Mouse (Mus musculus): ENCODE measurements around the gene Slc35b2. TPM values are rescaled to one million over a fixed set of nuclear protein-coding genes. Genes with fewer than 3 reads are reported as not detected.
A peak's percentile ranks its signal among the peaks of the same experiment; 100 is the strongest.

Gene Slc35b2
- total and polyA plus RNA-seq, 2 experiments from 2014 or later: 90.3 to 139 TPM

GRCm38 (mm10) chr17:45601325-45601724, 37.7 kb downstream of the Slc35b2 start:
- H3K4me1 ChIP-seq (ENCODE audit: insufficient read depth, low read length): peaks cover 8% of the 10 kb centered on the region; the same call in 1 of the 2 replicates
- no peak for DNase-seq (ENCODE audit: low spot score)
- H3K36me3 ChIP-seq (ENCODE audit: insufficient read depth, low read length): no peaks in the 10 kb centered on the region
- H3K27me3 ChIP-seq (ENCODE audit: insufficient read depth, low read length): no peaks in the 10 kb centered on the region
- no peaks in the 10 kb centered on the region for H3K9me3 ChIP-seq (ENCODE audit: low read length)
- ATAC-seq: no peak
- 18% methylated on average over 22 of the region's 22 CpGs for WGBS
- no peak overlapping the region for H3K27ac ChIP-seq
- H3K4me2 ChIP-seq (ENCODE audit: low read depth, low read length): no peak overlapping the region
- TF ChIP-seq CTCF (IDR thresholded peaks at IDR 0.05; ENCODE audit: low read depth): no peak
- 0 out of 2 replicates have a peak overlapping the region, but pooled peaks have one; percentile 1 for H3K4me3 ChIP-seq (ENCODE audit: low read length)
- H3K9ac ChIP-seq (replicated peaks; ENCODE audit: low read length): no peak overlapping the region

DNA sequence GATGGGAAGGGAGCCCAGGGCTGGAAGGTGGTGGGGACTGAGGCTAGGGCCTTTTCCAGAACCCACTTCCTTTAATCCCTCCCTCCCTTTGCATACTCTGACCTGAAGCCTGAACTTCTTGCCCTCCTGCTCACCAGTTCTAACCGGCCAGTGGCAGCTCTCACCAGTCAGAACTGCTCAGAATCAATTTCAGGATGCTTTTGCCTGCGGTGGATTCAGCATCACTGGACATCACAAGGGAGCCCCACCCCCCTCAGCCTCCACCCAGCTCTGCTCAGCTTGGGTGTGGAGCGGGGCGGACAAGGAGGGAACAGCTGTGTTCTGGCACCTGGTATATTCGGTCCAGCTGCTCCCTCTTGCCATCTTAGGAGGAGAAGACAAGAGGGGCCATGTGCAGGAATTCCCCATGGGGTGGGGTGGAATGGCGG, 38.2 kb downstream of the Slc35b2 start, which contains the start of gene Mymx:
TSS of gene Mymx (minus strand) at position 226 of the 428 bp plus-strand sequence.
- H3K4me3 ChIP-seq (ENCODE audit: low read length): 0 out of 2 replicates have a peak within 1 kb of the TSS, but pooled peaks have one; percentile 1
- H3K27me3 ChIP-seq (ENCODE audit: insufficient read depth, low read length): no peaks in the 10 kb centered on the region
- DNase-seq (ENCODE audit: low spot score) (no peak), ATAC-seq (peak; percentile 19; the same call in 1 of the 2 replicates)
- no peak within 1 kb of the TSS for H3K9ac ChIP-seq (replicated peaks; ENCODE audit: low read length)
- no peak within 1 kb of the TSS for H3K4me2 ChIP-seq (ENCODE audit: low read depth, low read length)
- TF ChIP-seq CTCF (IDR thresholded peaks at IDR 0.05; ENCODE audit: low read depth): no peak
- no peaks in the 10 kb centered on the region for H3K36me3 ChIP-seq (ENCODE audit: insufficient read depth, low read length)
- H3K27ac ChIP-seq: no peak within 1 kb of the TSS
- H3K9me3 ChIP-seq (ENCODE audit: low read length): no peaks in the 10 kb centered on the region
- 37% methylated on average over 6 of the region's 6 CpGs for WGBS
- peaks cover 6% of the 10 kb centered on the region; the same call in 1 of the 2 replicates for H3K4me1 ChIP-seq (ENCODE audit: insufficient read depth, low read length)

DNA sequence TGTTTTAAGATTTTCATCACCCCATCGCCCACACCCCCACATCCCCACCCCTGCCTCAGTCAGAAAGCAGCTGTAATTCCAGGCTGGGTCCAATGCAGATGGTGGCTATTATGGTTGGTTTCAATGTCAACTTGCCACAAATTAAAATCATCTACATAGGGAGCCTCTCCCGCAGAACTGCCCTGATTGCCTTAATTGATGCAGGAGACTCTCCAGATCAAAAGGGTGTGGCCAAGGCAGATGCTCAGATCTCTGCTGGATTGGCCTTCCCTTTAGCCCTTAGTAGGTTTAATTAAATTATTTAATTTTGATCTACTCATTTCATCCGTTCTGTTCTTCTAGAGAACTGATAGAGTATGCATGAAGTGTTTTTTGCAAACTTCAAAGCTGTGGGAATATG, 39.3 kb downstream of the Slc35b2 start:
- peaks cover 6% of the 10 kb centered on the region; the same call in 1 of the 2 replicates for H3K4me1 ChIP-seq (ENCODE audit: insufficient read depth, low read length)
- DNase-seq (ENCODE audit: low spot score) (no peak), ATAC-seq (no peak)
- H3K36me3 ChIP-seq (ENCODE audit: insufficient read depth, low read length): no peaks in the 10 kb centered on the region
- no peak for TF ChIP-seq CTCF (IDR thresholded peaks at IDR 0.05; ENCODE audit: low read depth)
- no peaks in the 10 kb centered on the region for H3K9me3 ChIP-seq (ENCODE audit: low read length)
- no peak overlapping the region for H3K4me3 ChIP-seq (ENCODE audit: low read length)
- H3K27ac ChIP-seq: no peak overlapping the region
- no peaks in the 10 kb centered on the region for H3K27me3 ChIP-seq (ENCODE audit: insufficient read depth, low read length)
- no peak overlapping the region for H3K9ac ChIP-seq (replicated peaks; ENCODE audit: low read length)
- no peak overlapping the region for H3K4me2 ChIP-seq (ENCODE audit: low read depth, low read length)
- 79% methylated on average over 3 of the region's 3 CpGs for WGBS

DNA sequence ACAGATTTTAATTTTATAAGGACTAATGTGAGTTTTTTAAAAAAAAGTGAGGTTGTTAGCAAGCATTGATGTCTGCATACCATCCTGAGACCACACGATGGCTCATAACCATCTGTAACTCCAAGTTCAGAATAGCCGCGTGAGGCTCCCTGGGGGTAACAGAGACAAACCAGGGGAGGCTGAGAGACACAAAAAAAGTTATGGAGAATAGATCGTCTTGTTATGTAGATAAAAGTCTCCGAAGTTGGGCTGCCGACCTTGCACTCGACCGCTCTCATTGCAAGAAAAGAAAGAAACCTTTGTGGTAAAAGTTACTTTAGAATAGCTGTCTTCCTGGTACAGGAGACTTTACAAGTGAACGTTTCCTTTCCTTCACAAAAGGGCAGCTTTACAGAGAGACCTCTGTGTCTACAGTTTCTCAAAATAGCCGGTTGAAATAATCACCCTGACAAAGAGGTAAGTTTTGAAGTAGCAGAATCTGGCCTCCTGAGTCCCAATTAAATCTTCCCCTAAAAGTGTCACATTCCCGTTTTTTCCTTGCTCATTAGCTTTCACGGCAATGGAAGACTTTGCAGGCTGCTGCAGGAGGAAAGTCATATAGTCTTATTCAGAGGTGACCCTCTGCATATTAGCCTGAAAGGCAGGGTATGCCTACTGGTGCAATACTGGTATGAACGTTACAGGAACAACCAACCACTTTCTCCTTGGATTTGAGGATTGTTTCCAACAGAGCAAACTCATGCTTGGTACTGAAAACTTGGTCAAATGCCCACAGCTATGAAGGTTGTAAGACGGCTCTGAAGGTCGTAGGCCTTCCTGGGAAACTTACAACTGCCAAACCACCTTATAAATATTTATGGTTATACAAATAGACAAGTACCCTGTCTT, 43.6 kb downstream of the Slc35b2 start:
- Histone ChIP-seq H3K4me3 (ENCODE audit: low read length) (no peak overlapping the region), H3K27me3 (ENCODE audit: insufficient read depth, low read length) (no peaks in the 10 kb centered on the region), H3K4me2 (ENCODE audit: low read depth, low read length) (no peak overlapping the region), H3K36me3 (ENCODE audit: insufficient read depth, low read length) (no peaks in the 10 kb centered on the region), H3K27ac (no peak overlapping the region), H3K4me1 (ENCODE audit: insufficient read depth, low read length) (no peaks in the 10 kb centered on the region), H3K9me3 (ENCODE audit: low read length) (no peaks in the 10 kb centered on the region), H3K9ac (replicated peaks; ENCODE audit: low read length) (no peak overlapping the region)
- DNase-seq (ENCODE audit: low spot score): no peak
- ATAC-seq: no peak
- 78% methylated on average over 15 of the region's 15 CpGs for WGBS
- no peak for TF ChIP-seq CTCF (IDR thresholded peaks at IDR 0.05; ENCODE audit: low read depth)

- no peaks in the 10 kb centered on the region for H3K4me1 ChIP-seq (ENCODE audit: insufficient read depth, low read length)
- no peaks in the 10 kb centered on the region for H3K27me3 ChIP-seq (ENCODE audit: insufficient read depth, low read length)
- no peaks in the 10 kb centered on the region for H3K36me3 ChIP-seq (ENCODE audit: insufficient read depth, low read length)
- no peak overlapping the region for H3K4me2 ChIP-seq (ENCODE audit: low read depth, low read length)
- no peak overlapping the region for H3K9ac ChIP-seq (replicated peaks; ENCODE audit: low read length)
- no peak overlapping the region for H3K27ac ChIP-seq
- no peak for TF ChIP-seq CTCF (IDR thresholded peaks at IDR 0.05; ENCODE audit: low read depth)
- no peaks in the 10 kb centered on the region for H3K9me3 ChIP-seq (ENCODE audit: low read length)
- ATAC-seq: no peak
- H3K4me3 ChIP-seq (ENCODE audit: low read length): no peak overlapping the region
- DNase-seq (ENCODE audit: low spot score): no peak
- WGBS: 92% methylated on average over 4 of the region's 4 CpGs
These were observed 44.7 kb downstream of the Slc35b2 start for GRCm38 (mm10) chr17:45608396-45608795.

GRCm38 (mm10) chr17:45610144-45610866, 46.6 kb downstream of the Slc35b2 start:
- Histone ChIP-seq H3K27ac (no peak overlapping the region), H3K9me3 (ENCODE audit: low read length) (no peaks in the 10 kb centered on the region), H3K27me3 (ENCODE audit: insufficient read depth, low read length) (no peaks in the 10 kb centered on the region), H3K36me3 (ENCODE audit: insufficient read depth, low read length) (no peaks in the 10 kb centered on the region), H3K9ac (replicated peaks; ENCODE audit: low read length) (no peak overlapping the region), H3K4me1 (ENCODE audit: insufficient read depth, low read length) (no peaks in the 10 kb centered on the region), H3K4me2 (ENCODE audit: low read depth, low read length) (no peak overlapping the region), H3K4me3 (ENCODE audit: low read length) (no peak overlapping the region)
- ATAC-seq (no peak), DNase-seq (ENCODE audit: low spot score) (no peak)
- WGBS: 25% methylated on average over 5 of the region's 5 CpGs
- no peak for TF ChIP-seq CTCF (IDR thresholded peaks at IDR 0.05; ENCODE audit: low read depth)
